Mouse (Mus musculus) thymus, postnatal 36 days (tissue): ENCODE data around the gene Hist2h2bb.
A peak's percentile ranks its signal among the peaks of the same experiment; 100 is the strongest.

ENCODE experiments used
- DNase-seq, 2 experiments: peaks; one replicate each; pipeline ENCODE4 v3.0.0; 2022; ENCODE audit warnings: mixed read lengths in 2 of 2

Gene Hist2h2bb

GRCm38 (mm10) chr3:96302076-96302475 is 32.5 kb downstream of the Hist2h2bb start:
- no peak for DNase-seq

GRCm38 (mm10) chr3:96306506-96306905 is 37.0 kb downstream of the Hist2h2bb start:
- DNase-seq: peak; percentile 24 to 28

- no peak for DNase-seq
These were observed 39.9 kb downstream of the Hist2h2bb start for GRCm38 (mm10) chr3:96309441-96309840.

- DNase-seq: no peak
These were observed 43.0 kb downstream of the Hist2h2bb start for GRCm38 (mm10) chr3:96312341-96313098.
